Mouse (Mus musculus) ovary, adult 2 months (tissue): Measurements from ENCODE around the gene Slc7a8. TPM values are rescaled to one million over a fixed set of nuclear protein-coding genes. Genes with fewer than 3 reads are reported as not detected.

Source experiments
- polyA plus RNA-seq: library from polyadenylated mRNA; depleted of rRNA; stranded (reverse); fragments of >200 nt; gene quantifications from 2 replicates; pipeline ENCODE4 v1.2.3, GENCODE M21; 2012; rRNA removed

The Slc7a8 gene
- 70.9 and 104 TPM in 2 replicates for polyA plus RNA-seq

GRCm38 (mm10) chr14:54781610-54782365, at the start of gene Slc7a8:
Slc7a8 (minus strand) TSS chr14:54781946.

GRCm38 (mm10) chr14:54813991-54814390, 32.2 kb upstream of the Slc7a8 start, which contains the start of gene Rnf212b:
Rnf212b (plus strand) TSS chr14:54814141.

GRCm38 (mm10) chr14:54712074-54712473, 69.7 kb downstream of the Slc7a8 start, which contains the start of gene Cebpe:
Cebpe (minus strand) TSS chr14:54712174.

GRCm38 (mm10) chr14:54698733-54699132, 83.0 kb downstream of the Slc7a8 start, which contains the start of gene Gm29776:
Gm29776 (minus strand) TSS chr14:54698833.

GRCm38 (mm10) chr14:54686522-54687143, 95.1 kb downstream of the Slc7a8 start, which contains the start of gene Acin1:
Acin1 (minus strand) TSS chr14:54686931.

GRCm38 (mm10) chr14:54686063-54686521, 95.7 kb downstream of the Slc7a8 start, which contains the start of gene 1700123O20Rik:
1700123O20Rik (plus strand) TSS chr14:54686216.

Other genes starting within 250 kb of the Slc7a8 start
- 18.1 and 26.5 TPM in 2 replicates for gene Haus4, start 227.3 kb downstream of the Slc7a8 start, polyA plus RNA-seq
- gene Ajuba, start 204.4 kb downstream of the Slc7a8 start, polyA plus RNA-seq = 36.7 and 50.0 TPM in 2 replicates
- gene 4931414P19Rik, start 176.0 kb downstream of the Slc7a8 start, polyA plus RNA-seq = 6.8 and 9.0 TPM in 2 replicates
- 210 and 317 TPM in 2 replicates for gene Psmb5, start 163.9 kb downstream of the Slc7a8 start, polyA plus RNA-seq
- 0.20 and 0.33 TPM in 2 replicates for gene Psmb11, start 160.5 kb downstream of the Slc7a8 start, polyA plus RNA-seq
- gene Gm17606, start 141.0 kb downstream of the Slc7a8 start, polyA plus RNA-seq = not detected in 2 replicates
- 16.8 and 16.9 TPM in 2 replicates for gene Cdh24, start 140.6 kb downstream of the Slc7a8 start, polyA plus RNA-seq
- gene 1700123O20Rik, start 95.7 kb downstream of the Slc7a8 start, polyA plus RNA-seq = 72.7 and 96.5 TPM in 2 replicates
- 165 and 172 TPM in 2 replicates for gene Acin1, start 95.0 kb downstream of the Slc7a8 start, polyA plus RNA-seq
- 0.26 and 0.71 TPM in 2 replicates for gene Gm29776, start 83.1 kb downstream of the Slc7a8 start, polyA plus RNA-seq
- gene Cebpe, start 69.8 kb downstream of the Slc7a8 start, polyA plus RNA-seq = 2.2 and 2.5 TPM in 2 replicates
- 0.19 and 0.30 TPM in 2 replicates for gene Rnf212b, start 32.2 kb upstream of the Slc7a8 start, polyA plus RNA-seq
- gene Homez, start 89.0 kb upstream of the Slc7a8 start, polyA plus RNA-seq = 6.3 and 8.0 TPM in 2 replicates
- gene Ppp1r3e, start 95.6 kb upstream of the Slc7a8 start, polyA plus RNA-seq = 34.3 and 54.4 TPM in 2 replicates
- gene Bcl2l2, start 101.4 kb upstream of the Slc7a8 start, polyA plus RNA-seq = 48.5 and 61.4 TPM in 2 replicates
- 14.1 and 17.9 TPM in 2 replicates for gene Gm20521, start 101.5 kb upstream of the Slc7a8 start, polyA plus RNA-seq
- gene Pabpn1, start 110.6 kb upstream of the Slc7a8 start, polyA plus RNA-seq = 120 and 167 TPM in 2 replicates
- 262 and 375 TPM in 2 replicates for gene Slc22a17, start 131.2 kb upstream of the Slc7a8 start, polyA plus RNA-seq
- 66.5 and 92.1 TPM in 2 replicates for gene Efs, start 144.2 kb upstream of the Slc7a8 start, polyA plus RNA-seq
- gene Il25, start 150.7 kb upstream of the Slc7a8 start, polyA plus RNA-seq = 0.97 and 1.7 TPM in 2 replicates
- 2.8 and 5.0 TPM in 2 replicates for gene Cmtm5, start 154.3 kb upstream of the Slc7a8 start, polyA plus RNA-seq
- gene Myh6, start 185.0 kb upstream of the Slc7a8 start, polyA plus RNA-seq = 0.36 and 0.39 TPM in 2 replicates
- not detected in 2 replicates for gene Gm17428, start 195.0 kb upstream of the Slc7a8 start, polyA plus RNA-seq
- gene Myh7, start 212.7 kb upstream of the Slc7a8 start, polyA plus RNA-seq = 0.63 and 0.85 TPM in 2 replicates
- gene Ngdn, start 233.5 kb upstream of the Slc7a8 start, polyA plus RNA-seq = 8.5 and 10.3 TPM in 2 replicates